Mouse (Mus musculus) forebrain, embryonic 12.5 days (tissue): ENCODE measurements around the gene Snrpa. TPM values are rescaled to one million over a fixed set of nuclear protein-coding genes. Genes with fewer than 3 reads are reported as not detected.
A peak's percentile ranks its signal among the peaks of the same experiment; 100 is the strongest.

Experiments
- ATAC-seq: fragments of 200-750 bp; cut with Nextera tagmentation; 2 replicates; pipeline ENCODE4 v1.8.0; 2017; ENCODE audit warnings: moderate TSS enrichment; ENCODE audit not compliant: low FRiP score
- H3K27ac ChIP-seq: fragments of 300-500 bp; sonication (generic); 2 replicates; pipeline ENCODE4 v1.5.1; 2016; ENCODE audit warnings: mild to moderate bottlenecking
- H3K27me3 ChIP-seq: fragments of 300-500 bp; sonication (generic); 2 replicates; pipeline ENCODE4 v1.6.1; 2016; ENCODE audit warnings: mild to moderate bottlenecking
- H3K36me3 ChIP-seq: fragments of 300-500 bp; sonication (generic); replicated peaks from 2 replicates; pipeline ENCODE4 v1.6.1; 2016; ENCODE audit warnings: mild to moderate bottlenecking
- H3K4me1 ChIP-seq: fragments of 300-500 bp; sonication (generic); 2 replicates; pipeline ENCODE4 v1.6.1; 2016
- H3K4me2 ChIP-seq: fragments of 300-500 bp; sonication (generic); 2 replicates; pipeline ENCODE4 v1.6.1; 2016; ENCODE audit warnings: mild to moderate bottlenecking, moderate library complexity
- H3K4me3 ChIP-seq: fragments of 300-500 bp; sonication (generic); replicated peaks from 2 replicates; pipeline ENCODE4 v1.5.1; 2016; ENCODE audit warnings: mild to moderate bottlenecking
- H3K9ac ChIP-seq: fragments of 300-500 bp; sonication (generic); 2 replicates; pipeline ENCODE4 v1.6.1; 2016; ENCODE audit warnings: mild to moderate bottlenecking
- H3K9me3 ChIP-seq: fragments of 300-500 bp; sonication (generic); 2 replicates; pipeline ENCODE4 v1.6.1; 2016
- WGBS: fragments of 180-500 bp; shearing (Covaris S2); methylation state at CpG from one replicate; pipeline ENCODE4 v1.1.7; 2016; 5-methylcytosine and 5-hydroxymethylcytosine counted together
- polyA plus RNA-seq: library from polyadenylated mRNA; unstranded; fragments of >200 nt; fragmentation: Nextera tagmentation; extraction: Ambion mirVana; gene quantifications from 2 replicates; pipeline ENCODE4 v1.2.1, GENCODE M21; 2016

The Snrpa gene
- polyA plus RNA-seq, 1 experiment from 2014 or later = 302 TPM

DNA sequence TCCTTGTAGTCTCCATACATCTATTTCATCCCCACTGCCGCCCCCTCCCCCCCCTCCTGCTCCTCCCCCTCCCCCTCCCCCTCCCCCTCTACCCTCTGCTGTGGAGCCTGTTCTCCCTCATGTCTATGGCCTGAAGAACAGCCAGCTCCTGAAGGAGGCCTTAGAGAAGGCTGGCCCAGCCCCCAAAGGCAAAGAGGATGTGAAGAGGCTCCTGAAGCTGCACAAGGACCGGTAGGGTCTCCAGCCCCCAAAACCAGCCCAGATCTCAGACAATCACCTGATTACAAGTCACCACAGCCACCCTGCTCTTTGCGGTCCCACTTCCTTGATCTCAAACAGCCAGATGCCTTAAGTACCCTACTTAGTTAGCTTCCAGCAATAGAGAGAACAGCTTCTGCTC lies 1.1 kb upstream of the Snrpa start:
- Histone ChIP-seq H3K4me2 (0 out of 2 replicates have a peak overlapping the region, but pooled peaks have one; percentile 95), H3K27me3 (no peaks in the 10 kb centered on the region), H3K36me3 (peaks cover 31% of the 10 kb centered on the region), H3K4me1 (peaks cover 25% of the 10 kb centered on the region), H3K27ac (no peak overlapping the region), H3K9me3 (no peaks in the 10 kb centered on the region), H3K4me3 (no peak overlapping the region), H3K9ac (no peak overlapping the region)
- no peak for ATAC-seq
- WGBS = 85% methylated on average over 3 of the region's 3 CpGs

DNA sequence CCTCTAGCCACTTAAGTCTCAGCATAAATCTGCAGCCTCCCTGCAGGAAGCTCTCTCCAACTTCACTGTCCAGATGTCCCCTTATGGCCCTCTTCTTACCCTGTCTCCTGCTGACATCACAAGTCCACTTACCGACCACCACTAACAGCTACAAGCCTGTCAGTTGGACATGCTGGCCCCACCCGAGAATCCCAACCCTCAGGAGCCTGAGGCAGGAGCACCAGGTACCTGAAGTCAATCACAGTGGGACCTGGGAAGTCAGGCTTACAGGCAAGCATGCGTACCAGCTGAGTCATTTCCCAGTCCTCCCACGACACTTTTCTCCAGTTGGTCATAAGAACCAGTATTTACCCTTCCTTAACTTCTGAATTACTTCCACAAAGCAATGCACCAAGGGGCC lies 2.3 kb downstream of the Snrpa start:
- no peaks in the 10 kb centered on the region for H3K27me3 ChIP-seq
- ATAC-seq = no peak
- no peak overlapping the region for H3K4me3 ChIP-seq
- 93% methylated on average over 4 of the region's 4 CpGs for WGBS
- peak overlapping the region; percentile 38; the same call in 1 of the 2 replicates for H3K9ac ChIP-seq
- H3K36me3 ChIP-seq = peaks cover 54% of the 10 kb centered on the region
- peak overlapping the region; percentile 2; the same call in 1 of the 2 replicates for H3K4me2 ChIP-seq
- peaks cover 25% of the 10 kb centered on the region for H3K4me1 ChIP-seq
- no peak overlapping the region for H3K27ac ChIP-seq
- H3K9me3 ChIP-seq = no peaks in the 10 kb centered on the region

DNA sequence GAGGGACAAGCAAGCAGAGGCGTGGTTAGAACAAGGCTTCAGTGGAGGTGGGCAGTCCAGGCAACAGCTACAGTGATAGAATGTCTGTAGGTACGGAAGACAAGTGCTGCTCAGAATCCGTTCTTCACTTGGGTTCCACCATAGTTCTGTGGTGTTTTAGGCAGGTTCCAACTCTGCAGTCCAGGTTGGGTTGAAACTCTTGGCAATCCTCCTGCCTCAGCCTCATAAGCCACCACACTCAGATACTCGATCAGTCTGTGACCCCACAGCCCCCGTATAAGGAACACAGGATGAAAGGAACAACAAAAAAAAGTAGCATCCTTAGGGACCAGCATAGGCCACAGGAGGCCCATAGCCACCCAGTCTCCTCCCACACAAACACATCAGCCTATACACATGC lies 3.6 kb downstream of the Snrpa start:
- Histone ChIP-seq H3K4me3 (no peak overlapping the region), H3K27me3 (no peaks in the 10 kb centered on the region), H3K9ac (no peak overlapping the region), H3K4me2 (no peak overlapping the region), H3K4me1 (peaks cover 25% of the 10 kb centered on the region), H3K36me3 (peaks cover 67% of the 10 kb centered on the region), H3K27ac (no peak overlapping the region), H3K9me3 (no peaks in the 10 kb centered on the region)
- ATAC-seq = no peak
- WGBS = 97% methylated on average over 5 of the region's 5 CpGs

DNA sequence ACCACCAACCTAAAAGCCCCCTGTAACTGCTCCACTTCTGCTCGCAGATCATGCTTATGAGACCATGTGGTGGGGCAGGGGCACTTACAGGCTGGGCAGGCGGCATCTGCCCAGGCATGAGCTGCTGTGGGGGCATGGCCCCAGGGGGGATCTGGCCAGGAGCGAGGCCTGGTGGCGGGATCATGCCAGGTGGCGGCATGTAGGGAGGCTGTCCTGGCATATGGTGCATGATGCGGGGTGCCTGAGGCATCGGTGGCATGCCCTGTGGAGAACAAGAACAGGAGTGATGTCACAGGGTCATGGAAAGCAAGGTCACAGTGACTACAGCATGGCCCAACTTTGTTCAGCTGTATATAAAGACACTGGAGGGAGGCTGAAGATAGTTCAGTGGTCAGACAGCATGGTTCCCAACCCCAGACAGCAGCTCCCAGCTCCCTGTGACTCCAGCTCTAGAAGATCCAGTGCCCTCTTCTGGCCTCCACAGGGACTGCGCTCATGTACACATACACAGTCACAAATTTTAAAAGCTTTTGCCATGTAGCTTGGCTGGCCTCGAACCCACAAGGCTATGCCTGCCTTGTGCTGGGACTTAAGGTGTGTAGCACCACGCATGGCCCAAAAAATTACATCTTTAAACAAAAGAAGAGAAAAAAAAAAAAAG lies 6.7 kb downstream of the Snrpa start:
- H3K9ac ChIP-seq = no peak overlapping the region
- peaks cover 10% of the 10 kb centered on the region for H3K4me1 ChIP-seq
- H3K27me3 ChIP-seq = no peaks in the 10 kb centered on the region
- WGBS = 97% methylated on average over 10 of the region's 10 CpGs
- peaks cover 97% of the 10 kb centered on the region for H3K36me3 ChIP-seq
- ATAC-seq = no peak
- no peak overlapping the region for H3K4me3 ChIP-seq
- H3K4me2 ChIP-seq = no peak overlapping the region
- no peak overlapping the region for H3K27ac ChIP-seq
- no peaks in the 10 kb centered on the region for H3K9me3 ChIP-seq

DNA sequence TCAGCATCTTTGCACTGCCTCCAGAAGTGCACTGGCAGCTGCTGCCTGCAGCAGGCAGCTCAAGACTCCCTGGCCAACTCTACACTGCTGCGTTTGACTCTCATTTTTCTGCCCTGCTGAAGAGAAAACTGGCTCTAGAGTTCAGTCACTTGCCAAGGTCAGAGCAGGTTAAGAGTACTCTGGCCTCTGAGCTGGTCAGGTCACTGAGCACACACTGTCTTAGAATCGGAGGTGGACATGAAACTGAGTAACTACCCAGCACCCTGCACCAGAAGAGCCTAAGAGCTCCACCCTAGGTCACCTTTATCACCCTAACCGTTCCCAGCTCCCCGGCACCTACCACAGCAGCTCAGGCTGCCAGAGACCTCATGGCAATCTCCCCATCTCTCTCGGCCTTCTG lies 10.1 kb downstream of the Snrpa start:
- WGBS = 94% methylated on average over 5 of the region's 5 CpGs
- Histone ChIP-seq H3K9ac (no peak overlapping the region), H3K4me3 (no peak overlapping the region), H3K36me3 (peaks cover 78% of the 10 kb centered on the region), H3K4me2 (no peak overlapping the region), H3K27me3 (no peaks in the 10 kb centered on the region), H3K9me3 (no peaks in the 10 kb centered on the region), H3K4me1 (no peaks in the 10 kb centered on the region), H3K27ac (no peak overlapping the region)
- no peak for ATAC-seq

DNA sequence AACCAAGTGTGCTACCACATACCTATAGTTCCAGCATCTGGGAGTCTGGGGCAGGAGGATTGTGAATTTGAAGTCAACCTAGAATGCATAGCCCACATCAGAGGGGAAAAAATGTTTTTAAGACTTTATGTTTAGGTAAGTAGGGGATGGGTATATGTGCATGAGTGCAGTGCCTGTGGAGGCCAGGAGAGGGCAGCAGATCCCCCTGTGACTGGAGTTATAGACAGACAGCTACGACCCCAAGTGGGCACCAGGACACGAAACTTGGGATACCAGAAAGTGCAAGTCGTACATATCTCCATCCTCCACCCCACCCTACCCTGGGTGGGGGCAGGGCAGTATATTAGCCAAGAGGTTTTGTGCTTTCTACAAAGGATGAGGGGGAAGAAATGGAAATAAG lies 11.1 kb downstream of the Snrpa start:
- peaks cover 68% of the 10 kb centered on the region for H3K36me3 ChIP-seq
- no peak for ATAC-seq
- no peaks in the 10 kb centered on the region for H3K9me3 ChIP-seq
- H3K4me3 ChIP-seq = no peak overlapping the region
- 78% methylated on average over 3 of the region's 3 CpGs for WGBS
- no peak overlapping the region for H3K4me2 ChIP-seq
- no peak overlapping the region for H3K9ac ChIP-seq
- H3K4me1 ChIP-seq = no peaks in the 10 kb centered on the region; the same call in 1 of the 2 replicates
- no peaks in the 10 kb centered on the region for H3K27me3 ChIP-seq
- H3K27ac ChIP-seq = no peak overlapping the region

DNA sequence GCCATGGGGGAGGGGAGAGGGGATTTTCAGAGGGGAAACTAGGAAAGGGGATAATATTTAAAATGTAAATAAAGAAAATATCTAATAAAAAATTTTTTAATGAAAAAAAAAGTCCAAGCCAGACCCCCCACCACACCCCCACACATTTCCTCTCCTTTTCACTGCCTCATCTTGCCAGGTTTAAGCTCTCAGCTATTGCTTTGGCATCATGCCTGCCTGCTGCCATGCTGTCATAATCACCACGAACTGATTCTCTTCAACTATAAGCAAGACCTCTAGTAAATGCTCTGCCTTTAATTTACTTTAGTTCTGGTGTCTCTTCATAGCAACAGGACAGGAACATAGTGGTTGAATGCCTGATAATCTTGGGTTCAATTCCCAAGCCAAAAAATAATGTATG lies 13.6 kb downstream of the Snrpa start:
- peaks cover 12% of the 10 kb centered on the region for H3K4me1 ChIP-seq

DNA sequence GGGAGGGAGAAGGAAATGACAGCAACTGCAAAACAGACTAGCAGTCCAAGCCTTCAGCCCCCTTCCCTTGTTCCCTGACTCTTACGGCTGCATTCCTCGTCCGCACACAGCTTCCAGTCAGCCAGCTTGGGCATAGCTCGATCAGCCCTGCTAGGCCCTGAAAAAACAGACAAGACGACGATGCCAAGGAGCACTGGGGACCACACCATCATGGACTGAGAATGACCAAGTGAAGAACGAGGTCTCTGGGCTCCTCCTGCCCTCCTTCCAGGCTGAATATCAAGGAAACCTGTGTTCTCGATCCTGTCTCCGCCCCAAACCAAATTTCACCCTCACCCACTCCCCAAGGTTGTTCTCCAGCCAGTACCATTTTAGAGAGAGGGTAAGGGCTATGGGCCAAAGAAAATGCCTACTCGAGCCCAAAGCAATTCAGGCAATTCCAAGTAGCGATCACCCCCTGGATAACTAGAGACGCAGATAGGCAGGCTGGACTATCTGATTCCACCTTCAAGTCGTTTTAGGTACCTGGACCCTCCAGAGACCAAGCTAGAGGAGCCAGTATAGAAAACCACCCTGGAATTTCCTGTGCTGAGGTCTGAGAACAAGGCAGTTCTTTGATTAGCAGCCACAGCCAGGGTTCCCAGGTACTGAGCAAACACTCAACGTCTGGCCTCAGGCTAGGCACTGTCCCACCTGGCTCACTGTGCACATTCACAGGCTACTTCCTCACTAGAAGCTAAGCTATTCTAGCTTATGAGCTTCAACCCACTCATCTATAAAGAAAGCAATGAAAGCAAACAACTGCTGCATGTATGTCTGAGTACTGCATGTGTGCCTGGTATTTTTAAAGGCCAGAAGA lies 15.0 kb downstream of the Snrpa start, which contains the start of the genes Gm21983 and Mia:
Gene Gm21983 (minus strand): TSS at position 250 of the 859 bp plus-strand sequence.
Gene Mia (minus strand): TSS at position 321 of the 859 bp plus-strand sequence.
- Histone ChIP-seq H3K4me1 (peaks cover 12% of the 10 kb centered on the region), H3K9me3 (no peaks in the 10 kb centered on the region), H3K4me2 (no peak within 1 kb of the TSS), H3K9ac (no peak within 1 kb of the TSS), H3K27ac (peak within 1 kb of the TSS; percentile 25; the same call in 1 of the 2 replicates), H3K36me3 (peaks cover 29% of the 10 kb centered on the region), H3K27me3 (no peaks in the 10 kb centered on the region), H3K4me3 (no peak within 1 kb of the TSS)
- WGBS = 67% methylated on average over 14 of the region's 14 CpGs
- no peak for ATAC-seq

More for the DNA sequence above, 13.6 kb downstream of the Snrpa start:
- 76% methylated on average over 1 of the region's 1 CpGs for WGBS
- Histone ChIP-seq H3K9me3 (no peaks in the 10 kb centered on the region), H3K27ac (no peak overlapping the region), H3K4me2 (no peak overlapping the region), H3K9ac (no peak overlapping the region), H3K36me3 (peaks cover 43% of the 10 kb centered on the region), H3K27me3 (no peaks in the 10 kb centered on the region), H3K4me3 (no peak overlapping the region)
- no peak for ATAC-seq

DNA sequence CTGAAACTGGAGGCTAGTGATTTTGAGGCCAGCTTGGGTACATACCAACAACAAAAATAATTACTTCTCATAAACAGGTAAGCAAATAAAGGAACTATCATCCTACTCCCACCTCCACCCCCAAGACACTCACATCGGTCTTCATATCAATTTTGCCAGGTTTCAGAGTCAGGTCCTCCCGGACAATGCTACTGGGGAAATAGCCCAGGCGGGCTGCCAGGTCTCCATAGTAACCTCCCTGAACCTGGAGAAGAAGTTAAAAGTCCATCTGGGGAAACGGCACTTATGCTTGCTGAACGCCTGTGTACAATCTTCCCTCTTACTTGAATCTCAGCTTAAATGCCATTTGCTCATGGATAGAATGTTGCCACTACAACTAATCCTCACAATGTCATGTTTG lies 16.0 kb downstream of the Snrpa start:
- H3K9me3 ChIP-seq = no peaks in the 10 kb centered on the region
- no peaks in the 10 kb centered on the region for H3K27me3 ChIP-seq
- 0 out of 2 replicates have a peak overlapping the region, but pooled peaks have one; percentile 25 for H3K27ac ChIP-seq
- WGBS = 78% methylated on average over 5 of the region's 5 CpGs
- H3K4me3 ChIP-seq = no peak overlapping the region
- H3K4me1 ChIP-seq = peaks cover 12% of the 10 kb centered on the region
- peaks cover 22% of the 10 kb centered on the region for H3K36me3 ChIP-seq
- no peak overlapping the region for H3K9ac ChIP-seq
- no peak for ATAC-seq
- no peak overlapping the region for H3K4me2 ChIP-seq

DNA sequence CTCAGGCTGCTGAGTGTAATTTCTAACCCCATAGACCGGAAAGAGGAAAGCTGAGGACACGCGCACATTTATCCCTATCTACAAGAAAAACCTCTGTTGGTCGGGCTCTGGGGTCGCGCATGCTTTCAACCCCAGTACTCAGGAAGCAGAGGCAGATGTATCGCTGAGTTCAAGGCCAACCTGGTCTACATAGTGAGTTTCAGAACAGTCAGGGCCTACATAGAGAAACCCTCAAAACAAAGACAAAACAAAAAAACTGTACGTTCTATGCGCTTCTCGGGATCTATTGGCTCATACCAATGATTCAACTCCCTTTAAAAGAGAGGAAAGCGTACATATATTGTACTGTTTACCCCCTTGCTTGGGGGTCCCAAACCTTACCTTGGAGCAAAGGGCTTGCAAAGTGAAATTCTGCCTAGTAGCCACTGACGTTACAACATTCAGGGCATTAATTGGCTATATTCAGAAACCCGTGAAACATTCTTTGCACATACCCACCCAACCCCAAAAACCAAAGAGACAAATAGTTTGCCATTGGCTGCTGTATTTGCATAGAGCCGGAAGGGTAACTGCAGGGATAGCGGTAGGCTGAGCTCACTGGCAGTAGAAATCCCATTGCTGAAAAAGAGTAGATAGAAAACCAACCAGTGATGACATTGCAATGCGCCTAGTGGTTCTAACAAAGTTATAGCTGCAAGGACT lies 16.7 kb downstream of the Snrpa start:
- H3K36me3 ChIP-seq = peaks cover 19% of the 10 kb centered on the region
- H3K4me1 ChIP-seq = peaks cover 12% of the 10 kb centered on the region
- peak overlapping the region; percentile 30; the same call in 1 of the 2 replicates for H3K9ac ChIP-seq
- H3K27me3 ChIP-seq = no peaks in the 10 kb centered on the region
- peak overlapping the region; percentile 58 for H3K4me2 ChIP-seq
- peak overlapping the region; percentile 72 for H3K4me3 ChIP-seq
- ATAC-seq = no peak
- 45% methylated on average over 16 of the region's 16 CpGs for WGBS
- H3K27ac ChIP-seq = peak overlapping the region; percentile 95
- no peaks in the 10 kb centered on the region for H3K9me3 ChIP-seq

DNA sequence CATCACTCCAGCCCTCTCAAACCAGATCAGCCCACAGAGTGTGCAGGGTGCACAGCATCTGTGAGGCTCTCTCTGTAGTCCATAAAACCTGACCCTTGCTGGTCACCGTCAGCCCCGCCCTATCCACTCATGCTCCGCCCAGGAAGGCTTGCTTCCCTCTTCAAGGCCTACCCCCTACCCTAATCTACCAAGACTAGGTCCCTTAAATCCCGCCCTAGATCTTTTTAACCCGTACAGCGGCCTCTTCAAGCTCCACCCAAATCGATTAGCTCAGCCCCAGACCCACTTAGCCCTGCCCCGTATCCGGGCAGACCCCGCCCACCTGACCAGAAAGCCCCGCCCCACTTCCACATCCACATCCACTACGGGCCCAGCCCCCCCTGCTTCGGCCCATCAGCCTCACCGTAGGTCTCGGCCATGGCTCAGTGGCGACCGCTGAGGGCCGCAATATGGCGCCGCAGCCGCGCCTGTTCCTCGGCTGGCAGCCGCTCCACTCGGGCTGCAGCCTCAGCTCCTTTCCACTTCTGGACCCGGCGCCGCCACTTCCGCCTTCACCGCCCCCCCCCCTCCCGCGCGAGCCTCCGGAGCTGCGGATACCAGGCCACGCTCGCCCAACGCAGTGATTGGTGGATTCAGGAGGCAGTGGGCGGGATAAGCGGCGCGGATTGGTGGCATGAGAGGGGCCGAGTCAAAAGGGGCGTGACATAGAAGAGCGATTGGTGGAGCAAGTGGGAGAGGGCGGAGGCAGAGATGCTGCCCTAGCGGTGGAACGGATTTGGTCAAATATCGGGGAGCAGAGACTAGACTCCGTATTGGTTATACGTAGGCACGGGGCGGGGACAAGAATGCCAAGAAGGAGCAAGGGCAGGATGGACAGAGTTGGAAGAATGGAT lies 17.5 kb downstream of the Snrpa start, which contains the start of gene Rab4b:
Gene Rab4b (minus strand): TSS at position 573 of the 893 bp plus-strand sequence.
- Histone ChIP-seq H3K4me3 (peak within 1 kb of the TSS; percentile 72), H3K27me3 (no peaks in the 10 kb centered on the region), H3K4me2 (peak within 1 kb of the TSS; percentile 58), H3K9me3 (no peaks in the 10 kb centered on the region), H3K4me1 (peaks cover 12% of the 10 kb centered on the region), H3K9ac (peak within 1 kb of the TSS; percentile 52), H3K36me3 (peaks cover 22% of the 10 kb centered on the region), H3K27ac (peak within 1 kb of the TSS; percentile 95)
- whole genome bisulfite sequencing = under 1% methylated on average over 52 of the region's 53 CpGs
- ATAC-seq = peak; percentile 99
